Mouse (Mus musculus) forebrain, embryonic 14.5 days (tissue): Measurements from ENCODE around the gene Fam234a. TPM values are rescaled to one million over a fixed set of nuclear protein-coding genes. Genes with fewer than 3 reads are reported as not detected.
"Not testable (repeated sequence)": the region's sequence is repeated elsewhere in the genome, so short reads cannot be mapped to it uniquely, and the experiment has no call there.

Experiments
- ATAC-seq: fragments of 200-750 bp; cut with Nextera tagmentation; 2 replicates; pipeline ENCODE4 v1.8.0; 2017; ENCODE audit warnings: mild to moderate bottlenecking, moderate library complexity
- DNase-seq: peaks from one replicate; pipeline ENCODE4 v3.0.0-alpha.2; 2015; ENCODE audit warnings: low spot score
- H3K27ac ChIP-seq: fragments of 300-500 bp; sonication (generic); 2 replicates; pipeline ENCODE4 v1.5.1; 2014; ENCODE audit warnings: low read depth, mild to moderate bottlenecking, control low read depth, low read length, moderate library complexity
- H3K27me3 ChIP-seq: fragments of 300-500 bp; sonication (generic); replicated peaks from 2 replicates; pipeline ENCODE4 v1.6.1; 2014; ENCODE audit warnings: low read length, control low read depth, mixed read lengths; ENCODE audit not compliant: control insufficient read depth, insufficient read depth
- H3K36me3 ChIP-seq: fragments of 300-500 bp; sonication (generic); 2 replicates; pipeline ENCODE4 v1.6.1; 2014; ENCODE audit warnings: low read length, control low read depth; ENCODE audit not compliant: control insufficient read depth, insufficient read depth
- H3K4me1 ChIP-seq: fragments of 300-500 bp; sonication (generic); 2 replicates; pipeline ENCODE4 v1.6.1; 2014; ENCODE audit warnings: antibody characterized with exemption, low read length, control low read depth; ENCODE audit not compliant: control insufficient read depth, insufficient read depth
- H3K4me2 ChIP-seq: fragments of 300-500 bp; sonication (generic); 2 replicates; pipeline ENCODE4 v1.6.1; 2014; ENCODE audit warnings: mild to moderate bottlenecking, control low read depth, low read length
- H3K4me3 ChIP-seq: fragments of 300-500 bp; sonication (generic); 2 replicates; pipeline ENCODE4 v1.5.1; 2014; ENCODE audit warnings: low read depth, low read length, control low read depth
- H3K9ac ChIP-seq: fragments of 300-500 bp; sonication (generic); 2 replicates; pipeline ENCODE4 v1.6.1; 2014; ENCODE audit warnings: mild to moderate bottlenecking, low read length, control low read depth, moderate library complexity
- H3K9me3 ChIP-seq: fragments of 300-500 bp; sonication (generic); replicated peaks from 2 replicates; pipeline ENCODE4 v1.6.1; 2016; ENCODE audit warnings: low read length, control low read depth, mixed read lengths; ENCODE audit not compliant: control insufficient read depth
- WGBS: fragments of 180-500 bp; shearing (Covaris S2); extraction: QIAGEN DNeasy Blood & Tissue Kit; methylation state at CpG from one replicate; pipeline ENCODE4 v1.1.7; 2014; 5-methylcytosine and 5-hydroxymethylcytosine counted together
- polyA plus RNA-seq: library from polyadenylated mRNA; unstranded; fragments of >200 nt; fragmentation: Nextera tagmentation; extraction: Ambion mirVana; gene quantifications from 2 replicates; pipeline ENCODE4 v1.2.1, GENCODE M21; 2014

Fam234a gene
- polyA plus RNA-seq, 1 experiment from 2014 or later = 15.8 TPM

- not testable (repeated sequence) for H3K4me2 ChIP-seq, H3K4me1 ChIP-seq, H3K27ac ChIP-seq, DNase-seq, H3K4me3 ChIP-seq, H3K9ac ChIP-seq, ATAC-seq, H3K9me3 ChIP-seq, H3K27me3 ChIP-seq
- peaks cover 12% of the 10 kb centered on the region for H3K36me3 ChIP-seq
- 86% methylated on average over 2 of the region's 2 CpGs for WGBS
These were observed 68.8 kb downstream of the Fam234a start for GRCm38 (mm10) chr17:26175248-26175647.

- ATAC-seq = no peak
- no peak for DNase-seq
- H3K4me1 ChIP-seq = no peaks in the 10 kb centered on the region
- H3K36me3 ChIP-seq = no peaks in the 10 kb centered on the region
- no peak overlapping the region for H3K9ac ChIP-seq
- WGBS = 96% methylated on average over 2 of the region's 2 CpGs
- no peak overlapping the region for H3K4me3 ChIP-seq
- H3K27me3 ChIP-seq = no peaks in the 10 kb centered on the region
- H3K4me2 ChIP-seq = no peak overlapping the region
- no peak overlapping the region for H3K27ac ChIP-seq
- no peaks in the 10 kb centered on the region for H3K9me3 ChIP-seq
These were observed 76.0 kb downstream of the Fam234a start for GRCm38 (mm10) chr17:26168039-26168438.

- no peaks in the 10 kb centered on the region for H3K27me3 ChIP-seq
- WGBS = 94% methylated on average over 1 of the region's 1 CpGs
- no peak for DNase-seq
These were observed 81.3 kb downstream of the Fam234a start for GRCm38 (mm10) chr17:26162736-26163135.

More at GRCm38 (mm10) chr17:26162736-26163135, 81.3 kb downstream of the Fam234a start:
- Histone ChIP-seq H3K36me3 (no peaks in the 10 kb centered on the region), H3K4me2 (no peak overlapping the region), H3K9ac (no peak overlapping the region), H3K9me3 (no peaks in the 10 kb centered on the region), H3K27ac (no peak overlapping the region), H3K4me1 (no peaks in the 10 kb centered on the region), H3K4me3 (no peak overlapping the region)
- ATAC-seq = no peak

Other genes starting within 250 kb of the Fam234a start
- 15.2 and 20.5 TPM in 2 replicates for gene Rab11fip3, start 174.7 kb downstream of the Fam234a start, polyA plus RNA-seq
- 13.6 and 14.4 TPM in 2 replicates for gene Decr2, start 153.9 kb downstream of the Fam234a start, polyA plus RNA-seq
- 31.3 and 40.0 TPM in 2 replicates for gene Nme4, start 148.6 kb downstream of the Fam234a start, polyA plus RNA-seq
- 1.5 and 1.9 TPM in 2 replicates for gene Tmem8, start 130.9 kb downstream of the Fam234a start, polyA plus RNA-seq
- gene Mrpl28, start 120.7 kb downstream of the Fam234a start, polyA plus RNA-seq = 242 and 250 TPM in 2 replicates
- gene Axin1, start 105.6 kb downstream of the Fam234a start, polyA plus RNA-seq = 10.3 and 11.0 TPM in 2 replicates
- gene Pdia2, start 45.2 kb downstream of the Fam234a start, polyA plus RNA-seq = not detected in 2 replicates
- 1.7 and 3.2 TPM in 2 replicates for gene Rgs11, start 41.3 kb downstream of the Fam234a start, polyA plus RNA-seq
- gene Arhgdig, start 36.5 kb downstream of the Fam234a start, polyA plus RNA-seq = 33.8 and 44.4 TPM in 2 replicates
- gene Luc7l, start 8.7 kb upstream of the Fam234a start, polyA plus RNA-seq = 81.4 and 101 TPM in 2 replicates
- gene Neurl1b, start 170.6 kb upstream of the Fam234a start, polyA plus RNA-seq = 2.0 and 3.2 TPM in 2 replicates